Mouse (Mus musculus) Muller cell, postnatal 12 days (primary cell): Measurements from ENCODE around the gene Sptbn4.

ENCODE experiments used
- DNase-seq: peaks from one replicate; pipeline ENCODE4 v3.0.0-alpha.2; 2015; ENCODE audit errors: inconsistent ontology term

Sptbn4 gene

GRCm38 (mm10) chr7:27354783-27355182 is 92.7 kb downstream of the Sptbn4 start:
- no peak for DNase-seq

- no peak for DNase-seq
Observed at GRCm38 (mm10) chr7:27354144-27354543, 93.3 kb downstream of the Sptbn4 start.

GRCm38 (mm10) chr7:27345444-27345843 is 102.0 kb downstream of the Sptbn4 start:
- DNase-seq = no peak

- no peak for DNase-seq
Observed at GRCm38 (mm10) chr7:27342595-27342994, 104.9 kb downstream of the Sptbn4 start.

GRCm38 (mm10) chr7:27339519-27339918 is 108.0 kb downstream of the Sptbn4 start:
- no peak for DNase-seq

- no peak for DNase-seq
Observed at GRCm38 (mm10) chr7:27339114-27339513, 108.4 kb downstream of the Sptbn4 start.

- DNase-seq = peak; percentile 58
Observed at GRCm38 (mm10) chr7:27337175-27337853, 110.2 kb downstream of the Sptbn4 start, which contains the start of gene Ltbp4. Gene Ltbp4, minus strand, starts transcription at chr7:27337692.

GRCm38 (mm10) chr7:27335928-27336823 is 111.3 kb downstream of the Sptbn4 start:
- peak; percentile 77 for DNase-seq

GRCm38 (mm10) chr7:27335011-27335720 is 112.3 kb downstream of the Sptbn4 start:
- no peak for DNase-seq

GRCm38 (mm10) chr7:27334405-27334911 is 113.0 kb downstream of the Sptbn4 start:
- DNase-seq = no peak

GRCm38 (mm10) chr7:27333316-27333941 is 114.1 kb downstream of the Sptbn4 start:
- peak; percentile 38 for DNase-seq

GRCm38 (mm10) chr7:27332353-27333199 is 114.9 kb downstream of the Sptbn4 start:
- peak; percentile 90 for DNase-seq

- DNase-seq = no peak
Observed at GRCm38 (mm10) chr7:27331854-27332253, 115.6 kb downstream of the Sptbn4 start.

GRCm38 (mm10) chr7:27331541-27331851 is 116.0 kb downstream of the Sptbn4 start:
- DNase-seq = no peak

GRCm38 (mm10) chr7:27330709-27331540 is 116.6 kb downstream of the Sptbn4 start:
- DNase-seq = peak; percentile 86

GRCm38 (mm10) chr7:27329981-27330380 is 117.5 kb downstream of the Sptbn4 start:
- DNase-seq = no peak

GRCm38 (mm10) chr7:27329326-27329947 is 118.0 kb downstream of the Sptbn4 start:
- peak; percentile 87 for DNase-seq

GRCm38 (mm10) chr7:27328648-27329047 is 118.8 kb downstream of the Sptbn4 start:
- no peak for DNase-seq

- no peak for DNase-seq
Observed at GRCm38 (mm10) chr7:27328161-27328560, 119.3 kb downstream of the Sptbn4 start.
